Mouse (Mus musculus): Measurements from ENCODE around the gene Flt3.

Flt3 gene

GRCm38 (mm10) chr5:147354985-147355384 lies 45.3 kb downstream of the Flt3 start:
- no peak for DNase-seq (ENCODE audit: low read depth, low spot score)

- no peak for DNase-seq (ENCODE audit: low read depth, low spot score)
Measured at GRCm38 (mm10) chr5:147354161-147354780, 46.0 kb downstream of the Flt3 start.

GRCm38 (mm10) chr5:147351931-147352330 lies 48.4 kb downstream of the Flt3 start:
- DNase-seq (ENCODE audit: low read depth, low spot score), result no peak

DNA sequence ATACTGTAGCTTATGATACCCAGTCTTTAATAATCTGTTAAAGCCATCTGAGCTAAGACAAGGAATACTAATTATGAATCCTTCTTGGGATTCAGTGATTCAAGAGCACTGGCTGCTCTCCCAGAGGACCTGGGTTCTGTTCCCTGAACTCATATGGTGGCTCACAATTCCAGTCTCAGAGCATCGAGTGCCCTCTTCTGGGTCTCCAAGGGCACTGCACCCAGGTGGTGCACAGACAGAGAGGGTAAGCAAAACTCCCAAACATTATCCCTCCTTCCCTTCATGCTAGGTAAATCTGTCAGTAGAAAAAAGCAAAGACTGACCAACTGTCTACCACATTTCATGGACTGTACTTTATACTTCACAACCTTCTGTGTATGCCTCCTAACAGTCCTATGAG lies 54.3 kb downstream of the Flt3 start:
- no peak for DNase-seq (ENCODE audit: low read depth, low spot score)

DNA sequence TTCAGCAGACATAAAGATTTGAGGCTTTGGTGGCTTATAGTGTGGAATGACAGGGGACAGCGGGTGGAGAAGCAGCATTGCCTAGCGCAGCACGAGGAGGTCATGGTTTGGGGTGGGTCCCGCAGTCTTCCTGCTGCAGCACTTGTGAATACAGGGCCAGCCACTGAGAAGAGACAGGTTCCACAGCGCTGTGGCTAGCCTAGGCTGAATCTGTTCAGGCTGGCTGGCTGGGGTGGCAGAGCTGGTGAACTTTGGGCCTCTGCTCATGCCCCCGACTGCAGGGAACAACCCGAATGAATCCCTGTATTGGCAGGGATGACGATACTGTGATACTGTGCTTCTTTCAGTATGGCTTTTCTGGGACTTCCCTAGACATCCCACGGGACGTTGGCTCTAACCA lies 56.4 kb downstream of the Flt3 start:
- no peak for DNase-seq (ENCODE audit: low read depth, low spot score)

GRCm38 (mm10) chr5:147342901-147343300 lies 57.4 kb downstream of the Flt3 start:
- DNase-seq (ENCODE audit: low read depth, low spot score), result no peak

DNA sequence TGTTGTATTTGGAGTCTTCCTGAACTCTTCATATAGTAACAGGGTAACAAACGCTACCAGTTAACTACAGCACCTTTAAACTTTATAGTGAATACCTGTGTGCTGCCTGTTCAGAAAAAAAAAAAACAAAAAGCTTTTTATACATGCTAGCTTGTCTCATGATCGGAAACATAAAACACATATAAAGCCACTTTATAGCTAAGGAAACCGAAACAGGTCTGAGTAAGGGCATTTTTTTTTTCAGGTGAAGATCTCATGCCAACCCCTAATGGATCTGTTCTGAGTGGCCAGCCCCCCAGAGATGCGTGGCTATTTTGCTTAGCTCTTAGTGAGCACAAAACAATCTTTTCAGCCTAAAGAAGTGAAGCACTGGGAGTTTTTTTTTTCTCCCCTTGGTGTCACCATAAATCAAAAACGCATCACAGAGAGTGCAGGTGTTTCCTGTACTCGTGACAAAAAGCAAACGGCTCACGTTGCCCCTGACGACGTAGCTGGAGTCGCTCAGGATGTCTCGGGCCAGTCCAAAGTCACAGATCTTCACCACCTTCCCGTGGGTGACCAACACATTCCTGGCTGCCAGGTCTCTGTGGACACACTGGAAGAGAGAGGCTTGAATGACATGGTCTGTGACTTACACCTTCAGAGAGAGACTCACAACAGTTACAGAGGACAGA lies 59.4 kb downstream of the Flt3 start:
- peak; percentile 77 for DNase-seq (ENCODE audit: low read depth, low spot score)

DNA sequence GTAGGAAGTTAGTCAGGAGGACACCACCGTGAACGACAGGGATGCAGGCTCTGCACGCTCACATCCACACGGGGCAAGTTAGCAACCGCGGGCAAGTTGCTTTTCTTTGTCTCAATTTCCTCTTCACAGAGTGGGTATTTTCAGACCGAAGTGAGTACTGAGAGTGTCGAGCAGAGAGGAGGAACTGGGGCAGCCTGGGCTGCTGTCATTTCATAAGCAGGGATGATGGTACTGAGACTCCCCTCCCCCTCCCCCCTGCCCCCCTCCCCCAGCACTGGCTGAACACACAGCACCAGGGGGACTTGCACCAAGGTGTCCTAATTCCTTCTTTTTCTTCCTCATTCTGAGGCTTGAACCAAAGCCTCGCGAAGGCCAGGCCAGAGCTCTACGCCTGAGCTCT lies 60.7 kb downstream of the Flt3 start:
- peak; percentile 33 for DNase-seq (ENCODE audit: low read depth, low spot score)

GRCm38 (mm10) chr5:147338967-147339366 lies 61.3 kb downstream of the Flt3 start:
- DNase-seq (ENCODE audit: low read depth, low spot score), result no peak

DNA sequence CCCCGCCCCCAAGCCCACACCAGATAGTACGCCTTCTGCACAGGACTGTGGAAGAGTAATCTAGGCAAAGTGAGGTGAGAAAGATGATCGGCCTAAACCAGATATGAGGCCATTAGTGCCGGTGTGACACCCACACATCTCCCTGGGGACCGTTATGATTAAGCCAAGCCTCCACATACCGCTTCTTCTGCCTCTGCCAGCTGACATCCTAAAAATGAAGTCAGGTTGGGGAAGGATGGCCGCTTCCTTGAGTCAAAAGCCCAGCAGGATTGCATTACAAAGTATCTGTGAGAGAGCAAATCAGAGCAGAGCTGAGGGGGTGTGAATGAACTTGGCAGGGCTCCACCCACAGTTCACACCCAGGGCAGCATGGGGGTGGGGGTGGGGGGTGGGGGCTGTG lies 67.6 kb downstream of the Flt3 start:
- DNase-seq (ENCODE audit: low read depth, low spot score), result no peak

DNA sequence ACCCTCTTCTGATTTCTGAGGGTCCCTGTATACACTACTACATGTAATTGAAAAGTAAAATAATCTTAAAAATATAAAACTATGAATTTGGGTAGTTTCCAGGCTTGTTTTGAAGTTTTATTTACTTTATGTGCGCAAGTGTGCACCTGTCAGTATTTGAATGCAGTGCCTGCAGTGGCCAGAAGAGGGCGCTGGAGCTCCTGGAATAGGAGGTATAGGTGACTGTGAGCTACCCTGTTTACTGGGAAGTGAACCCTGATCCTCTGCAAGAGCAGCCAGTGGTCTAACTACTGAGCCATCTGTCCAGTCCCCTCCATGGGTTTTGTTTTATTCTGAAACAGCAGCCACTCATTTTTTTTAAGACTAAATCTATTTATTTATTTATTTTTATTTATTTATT lies 68.7 kb downstream of the Flt3 start:
- DNase-seq (ENCODE audit: low read depth, low spot score), result peak; percentile 83

- no peak for DNase-seq (ENCODE audit: low read depth, low spot score)
Measured at GRCm38 (mm10) chr5:147329946-147330345, 70.3 kb downstream of the Flt3 start.

- no peak for DNase-seq (ENCODE audit: low read depth, low spot score)
Measured at GRCm38 (mm10) chr5:147327636-147328035, 72.7 kb downstream of the Flt3 start.

- no peak for DNase-seq (ENCODE audit: low read depth, low spot score)
Measured at GRCm38 (mm10) chr5:147325931-147326330, 74.4 kb downstream of the Flt3 start.

DNA sequence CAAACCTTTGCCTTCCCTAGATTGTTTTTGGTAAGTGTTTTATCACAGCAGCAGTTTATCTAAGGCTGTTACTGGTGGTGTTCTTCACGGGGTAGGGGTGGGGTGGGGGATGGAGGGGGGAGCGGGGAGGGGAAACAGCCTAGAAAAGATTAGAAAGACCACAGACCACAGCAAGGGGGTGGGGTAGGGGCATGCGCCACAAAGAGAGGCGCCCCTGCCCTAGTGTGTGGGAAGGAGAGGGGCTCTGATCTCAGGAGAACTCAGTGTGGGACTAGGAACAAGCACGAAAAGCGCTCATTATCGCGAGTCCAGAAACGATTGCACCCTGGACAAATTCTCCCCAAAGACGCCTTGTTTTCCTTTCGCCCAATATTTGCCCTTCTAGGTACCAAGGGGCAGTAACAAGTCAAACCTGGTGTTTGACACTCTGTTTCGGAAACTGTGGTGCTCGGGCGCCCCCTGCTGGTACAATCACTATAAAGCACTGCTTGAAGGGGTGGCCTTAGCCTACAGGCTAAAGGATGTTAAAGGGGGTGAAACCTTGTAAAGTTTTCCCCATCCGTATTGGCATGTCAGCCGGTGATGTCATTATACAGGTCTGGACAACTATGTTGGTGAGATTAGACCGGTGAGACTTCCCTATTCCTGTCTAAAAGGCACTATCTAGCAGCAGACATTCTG lies 76.9 kb downstream of the Flt3 start:
- DNase-seq (ENCODE audit: low read depth, low spot score), result peak; percentile 86

DNA sequence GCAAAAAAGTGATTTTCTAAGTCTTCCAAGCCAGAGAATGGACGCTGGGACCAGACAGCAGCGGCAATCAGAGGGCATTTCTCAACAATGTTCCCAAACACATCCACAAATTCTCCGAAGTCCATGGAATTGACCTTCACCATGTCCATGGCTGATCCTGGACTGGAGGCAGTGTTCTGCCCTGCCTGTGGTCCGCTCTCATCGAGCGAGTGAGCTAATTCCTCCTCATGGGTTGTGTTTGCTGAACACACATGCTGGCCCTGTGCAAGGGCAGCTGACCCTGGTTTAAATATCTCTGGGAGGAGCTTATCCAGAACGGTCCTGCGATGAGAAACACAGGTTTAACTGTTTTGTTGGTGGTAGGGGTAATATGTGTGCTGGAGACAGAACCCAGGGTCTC lies 78.1 kb downstream of the Flt3 start, which contains the start of gene Urad:
Gene Urad, minus strand, starts transcription at position 258 of the 400 bp plus-strand sequence.
- DNase-seq (ENCODE audit: low read depth, low spot score), result no peak

- DNase-seq (ENCODE audit: low read depth, low spot score), result peak; percentile 79
Measured at GRCm38 (mm10) chr5:147319653-147320052, 80.6 kb downstream of the Flt3 start.

GRCm38 (mm10) chr5:147317991-147318390 lies 82.3 kb downstream of the Flt3 start:
- DNase-seq (ENCODE audit: low read depth, low spot score), result peak; percentile 34

DNA sequence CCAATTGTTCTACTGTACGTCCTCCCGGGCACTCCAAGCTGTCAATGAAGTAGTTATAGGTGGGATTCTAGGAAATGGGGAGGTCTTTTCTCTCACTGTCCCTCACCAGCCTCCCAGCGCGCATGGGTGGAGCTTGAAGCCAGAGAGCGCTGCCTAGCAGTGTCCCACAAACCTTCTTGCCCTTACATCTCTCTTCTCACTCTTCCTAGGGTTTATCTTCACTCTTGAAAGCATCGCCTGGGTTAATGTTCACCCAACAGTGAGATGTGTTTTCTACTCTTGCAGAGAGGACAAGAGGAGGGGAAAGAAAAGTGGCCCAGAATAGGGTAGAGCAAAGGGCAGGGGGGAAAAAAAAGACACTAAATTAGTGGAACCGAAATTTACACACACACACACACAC lies 83.0 kb downstream of the Flt3 start:
- DNase-seq (ENCODE audit: low read depth, low spot score), result no peak

- DNase-seq (ENCODE audit: low read depth, low spot score), result no peak
Measured at GRCm38 (mm10) chr5:147315432-147316075, 84.7 kb downstream of the Flt3 start.

- DNase-seq (ENCODE audit: low read depth, low spot score), result no peak
Measured at GRCm38 (mm10) chr5:147314646-147315431, 85.5 kb downstream of the Flt3 start.

Data from CD4-positive, CD25-positive, alpha-beta regulatory T cell, adult 2 months (primary cell).